Comparison of ENCODE assay signal across 8 mouse cellular contexts in the genomic region with DNA sequence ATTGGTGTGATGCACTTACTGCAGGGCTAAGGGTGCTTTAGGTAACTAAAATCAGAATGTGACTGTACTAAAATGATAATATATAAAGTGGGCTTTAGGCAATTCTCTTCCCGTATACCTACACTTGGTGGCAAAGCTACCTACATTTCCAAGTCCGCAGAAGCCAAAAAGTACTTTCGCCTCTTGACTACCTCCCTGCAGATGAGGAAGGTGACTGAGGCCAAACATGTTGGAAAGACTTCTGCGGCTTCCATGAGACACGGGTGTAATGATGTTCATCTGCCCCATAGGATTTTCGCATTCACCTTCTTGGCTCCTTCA. TPM values are rescaled to one million over a fixed set of nuclear protein-coding genes. Genes with fewer than 3 reads are reported as not detected.
DNase-seq lines count a peak whose midpoint lies in the region; ATAC-seq lines count a peak whose summit lies in the region.

No protein-coding gene starts in this region.

- intact Hi-C loops in left cerebral cortex, postnatal 25 days (cut with DNase I): loop anchor here (5.0 kb wide), 1 partner anchor 279 kb away; a partner anchor contains a TSS

- no peak for DNase-seq in kidney, adult 8-10 months
- DNase-seq in midbrain, embryonic 14.5 days: no peak
- no peak for DNase-seq in adrenal gland, adult 8-10 months
- DNase-seq in right cerebral cortex, postnatal 10 days (ENCODE audit: low spot score in 2 of 2): no peak
- DNase-seq in left cerebral cortex, postnatal 25 days (ENCODE audit: low spot score in 2 of 2): no peak

- no peaks in the 10 kb centered on the region for H3K9me3 ChIP-seq in kidney, embryonic 15.5 days (replicated peaks)
- H3K9me3 ChIP-seq in hindbrain, embryonic 16.5 days (ENCODE audit: control insufficient read depth, low read length): no peaks in the 10 kb centered on the region
- H3K9me3 ChIP-seq in midbrain, embryonic 14.5 days (ENCODE audit: control insufficient read depth, low read length): no peaks in the 10 kb centered on the region

- H3K27ac ChIP-seq in kidney, embryonic 15.5 days: peak overlapping the region; percentile 90
- H3K27ac ChIP-seq in brown adipose tissue, adult 24 weeks (replicated peaks; ENCODE audit: low read depth, low read length): no peak overlapping the region
- H3K27ac ChIP-seq in hindbrain, embryonic 16.5 days (ENCODE audit: low read depth, low read length): peak overlapping the region; percentile 87
- H3K27ac ChIP-seq in midbrain, embryonic 14.5 days (replicated peaks; ENCODE audit: low read depth, low read length): peak overlapping the region; percentile 90

- no peaks in the 10 kb centered on the region for H3K27me3 ChIP-seq in kidney, embryonic 15.5 days
- no peaks in the 10 kb centered on the region for H3K27me3 ChIP-seq in hindbrain, embryonic 16.5 days (replicated peaks; ENCODE audit: control insufficient read depth, insufficient read depth, low read length)
- no peaks in the 10 kb centered on the region for H3K27me3 ChIP-seq in midbrain, embryonic 14.5 days (ENCODE audit: control insufficient read depth, insufficient read depth, low read length)

- ATAC-seq in kidney, embryonic 15.5 days (replicated peaks; ENCODE audit: low FRiP score): no peak
- ATAC-seq in hindbrain, embryonic 16.5 days: no peak
- ATAC-seq in midbrain, embryonic 14.5 days (ENCODE audit: low FRiP score, low TSS enrichment): no peak

- WGBS in kidney, embryonic 15.5 days: 9% methylated on average over 6 of the region's 6 CpGs
- WGBS in hindbrain, embryonic 16.5 days: 12% methylated on average over 6 of the region's 6 CpGs
- 8% methylated on average over 6 of the region's 6 CpGs for WGBS in midbrain, embryonic 14.5 days

- peak overlapping the region; percentile 88 for H3K4me2 ChIP-seq in kidney, embryonic 15.5 days
- peak overlapping the region; percentile 61 for H3K4me2 ChIP-seq in hindbrain, embryonic 16.5 days (ENCODE audit: low read length)
- peak overlapping the region; percentile 78 for H3K4me2 ChIP-seq in midbrain, embryonic 14.5 days (ENCODE audit: low read length)

- peaks cover 42% of the 10 kb centered on the region for H3K4me1 ChIP-seq in kidney, embryonic 15.5 days
- peaks cover 15% of the 10 kb centered on the region for H3K4me1 ChIP-seq in brown adipose tissue, adult 24 weeks (ENCODE audit: control insufficient read depth, insufficient read depth, insufficient read length, low read length)
- peaks cover 37% of the 10 kb centered on the region for H3K4me1 ChIP-seq in hindbrain, embryonic 16.5 days (ENCODE audit: control insufficient read depth, insufficient read depth, low read depth, low read length)
- H3K4me1 ChIP-seq in midbrain, embryonic 14.5 days (ENCODE audit: control insufficient read depth, insufficient read depth, low read length): peaks cover 42% of the 10 kb centered on the region

- H3K9ac ChIP-seq in kidney, embryonic 15.5 days: peak overlapping the region; percentile 57
- H3K9ac ChIP-seq in hindbrain, embryonic 16.5 days (ENCODE audit: low read depth, low read length): peak overlapping the region; percentile 94
- peak overlapping the region; percentile 97 for H3K9ac ChIP-seq in midbrain, embryonic 14.5 days (replicated peaks; ENCODE audit: low read length)

- peaks cover 21% of the 10 kb centered on the region for H3K36me3 ChIP-seq in kidney, embryonic 15.5 days
- no peaks in the 10 kb centered on the region for H3K36me3 ChIP-seq in hindbrain, embryonic 16.5 days (ENCODE audit: control insufficient read depth, insufficient read depth, low read length)
- peaks cover 14% of the 10 kb centered on the region for H3K36me3 ChIP-seq in midbrain, embryonic 14.5 days (ENCODE audit: control insufficient read depth, insufficient read depth, low read length)

- H3K4me3 ChIP-seq in kidney, embryonic 15.5 days (replicated peaks): peak overlapping the region; percentile 88
- peak overlapping the region; percentile 61 for H3K4me3 ChIP-seq in brown adipose tissue, adult 24 weeks (ENCODE audit: insufficient read depth, low read depth, low read length)
- H3K4me3 ChIP-seq in hindbrain, embryonic 16.5 days (ENCODE audit: low read length): peak overlapping the region; percentile 88
- peak overlapping the region; percentile 95 for H3K4me3 ChIP-seq in midbrain, embryonic 14.5 days (replicated peaks; ENCODE audit: low read depth, low read length)

RNA-seq across cellular contexts. Expression of a gene that starts 0.7 kb away (rescaled TPM):
- polyA plus RNA-seq in kidney, embryonic 15.5 days (2015; fragmentation: Nextera tagmentation; extraction: Ambion mirVana): 12.1 and 13.1 TPM in 2 replicates
- polyA plus RNA-seq in brown adipose tissue, adult 24 weeks (2012; ENCODE audit: insufficient read depth, insufficient read length, missing spikeins): 53.0 and 68.1 TPM in 2 replicates
- polyA plus RNA-seq in hindbrain, embryonic 16.5 days (2015; fragmentation: Nextera tagmentation; extraction: Ambion mirVana): 9.4 and 11.6 TPM in 2 replicates
- polyA plus RNA-seq in midbrain, embryonic 14.5 days (2014; fragmentation: Nextera tagmentation; extraction: Ambion mirVana): 23.4 and 28.6 TPM in 2 replicates
- total RNA-seq in adrenal gland, adult 8-10 months (2022): 10 to 100 TPM; 25.9 to 67.1 (median 40.9) TPM
- 100 to 1,000 TPM; 293 to 302 TPM for total RNA-seq in left cerebral cortex, postnatal 25 days (2021)

RNA-seq across cellular contexts. Expression of a gene that starts 26.5 kb away (rescaled TPM):
- 296 and 312 TPM in 2 replicates for polyA plus RNA-seq in kidney, embryonic 15.5 days (2015; fragmentation: Nextera tagmentation; extraction: Ambion mirVana)
- polyA plus RNA-seq in brown adipose tissue, adult 24 weeks (2012; ENCODE audit: insufficient read depth, insufficient read length, missing spikeins): 99.2 and 140 TPM in 2 replicates
- 235 and 246 TPM in 2 replicates for polyA plus RNA-seq in hindbrain, embryonic 16.5 days (2015; fragmentation: Nextera tagmentation; extraction: Ambion mirVana)
- 249 and 256 TPM in 2 replicates for polyA plus RNA-seq in midbrain, embryonic 14.5 days (2014; fragmentation: Nextera tagmentation; extraction: Ambion mirVana)
- 10 to 100 TPM; 85.1 to 96.1 (median 89.0) TPM for total RNA-seq in adrenal gland, adult 8-10 months (2022)
- total RNA-seq in left cerebral cortex, postnatal 25 days (2021): 10 to 100 TPM; 73.8 to 88.5 TPM

RNA-seq across cellular contexts. Expression of a gene that starts 56.8 kb away (rescaled TPM):
- 4.4 and 4.9 TPM in 2 replicates for polyA plus RNA-seq in kidney, embryonic 15.5 days (2015; fragmentation: Nextera tagmentation; extraction: Ambion mirVana)
- 2.7 and 3.9 TPM in 2 replicates for polyA plus RNA-seq in brown adipose tissue, adult 24 weeks (2012; ENCODE audit: insufficient read depth, insufficient read length, missing spikeins)
- 0.35 and 1.4 TPM in 2 replicates for polyA plus RNA-seq in hindbrain, embryonic 16.5 days (2015; fragmentation: Nextera tagmentation; extraction: Ambion mirVana)
- 0.42 and 0.43 TPM in 2 replicates for polyA plus RNA-seq in midbrain, embryonic 14.5 days (2014; fragmentation: Nextera tagmentation; extraction: Ambion mirVana)
- total RNA-seq in adrenal gland, adult 8-10 months (2022): 1 to 10 TPM in 1 of 4 experiments, under 1 TPM in 3; 0.35 to 1.0 (median 0.65) TPM
- total RNA-seq in left cerebral cortex, postnatal 25 days (2021): 1 to 10 TPM; 1.3 to 1.9 TPM
